Mouse (Mus musculus): ENCODE measurements at regions not wholly inside any gene's neighbourhood (a gene's known extent, or its start where the extent isn't known, plus 50 kb on each side); places are given as distances from the start of the nearest gene placed in this dataset.

DNA sequence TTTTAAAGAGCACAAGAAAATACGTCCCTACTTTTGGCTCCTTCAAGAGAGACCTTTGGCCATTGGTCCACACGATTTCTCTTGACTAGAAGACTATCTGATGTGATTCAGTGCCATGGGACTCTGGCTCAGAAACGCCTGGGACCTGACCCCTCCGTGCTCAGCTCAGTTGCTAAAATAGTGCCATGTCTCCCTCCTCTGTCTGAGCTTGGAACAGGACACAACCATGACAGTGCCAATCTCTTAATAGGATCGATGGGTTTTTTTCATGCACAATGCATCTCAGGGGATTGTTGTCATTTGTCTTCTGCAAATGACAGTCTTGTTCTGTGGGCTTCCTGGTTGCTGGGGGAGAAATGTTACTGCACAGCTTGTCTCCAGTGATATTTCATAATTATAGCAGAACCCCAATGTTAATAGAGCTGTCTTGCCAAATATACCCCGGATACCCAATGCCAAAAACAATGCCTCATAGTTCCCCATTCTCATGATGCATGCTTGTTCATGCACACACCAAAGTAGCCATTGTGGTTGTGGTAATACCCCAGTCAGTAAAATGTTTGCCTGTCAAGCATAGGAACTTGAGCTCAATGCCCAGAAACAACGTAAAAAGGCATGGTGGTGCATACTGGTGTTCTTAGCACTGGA is 216.7 kb upstream of the Ercc4 start:
- H3K27me3 ChIP-seq, result no peaks in the 10 kb centered on the region
- no peaks in the 10 kb centered on the region for H3K4me1 ChIP-seq
- H3K36me3 ChIP-seq, result no peaks in the 10 kb centered on the region
- no peak overlapping the region for H3K27ac ChIP-seq
- WGBS, result 82% methylated on average over 7 of the region's 7 CpGs
- no peak overlapping the region for H3K9ac ChIP-seq
- no peak overlapping the region for H3K4me2 ChIP-seq
- H3K4me3 ChIP-seq (replicated peaks), result no peak overlapping the region
- ATAC-seq (replicated peaks; ENCODE audit: low FRiP score), result no peak
- no peaks in the 10 kb centered on the region for H3K9me3 ChIP-seq (replicated peaks)

- ATAC-seq (replicated peaks; ENCODE audit: low FRiP score), result no peak
- no peaks in the 10 kb centered on the region for H3K9me3 ChIP-seq (replicated peaks)
- no peaks in the 10 kb centered on the region for H3K36me3 ChIP-seq
Observed at GRCm38 (mm10) chr16:12897267-12897666, 212.2 kb upstream of the Ercc4 start.

DNA sequence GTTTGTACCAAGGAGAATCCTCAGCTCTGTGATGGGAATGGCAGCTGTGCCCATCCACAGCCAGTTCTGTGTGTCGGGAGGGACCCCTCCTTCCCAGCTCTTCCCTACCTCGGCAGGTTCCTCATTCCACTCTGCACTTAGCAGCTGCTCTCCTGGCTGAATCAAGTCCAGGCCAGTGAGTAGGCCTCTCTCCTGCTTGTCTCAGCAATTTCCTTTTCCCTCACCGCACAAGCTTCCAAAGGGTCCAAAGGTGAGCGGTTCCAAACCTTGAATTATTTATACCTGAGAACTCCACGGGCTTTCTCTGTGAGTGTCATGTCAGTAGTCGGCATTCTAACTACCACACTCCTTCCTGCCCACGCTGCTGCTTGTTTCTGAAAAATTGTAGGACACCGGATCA is 208.8 kb upstream of the Ercc4 start:
- no peak overlapping the region for H3K4me3 ChIP-seq (replicated peaks)
- no peak overlapping the region for H3K4me2 ChIP-seq
- no peaks in the 10 kb centered on the region for H3K9me3 ChIP-seq (replicated peaks)
- H3K27ac ChIP-seq, result no peak overlapping the region
- no peaks in the 10 kb centered on the region for H3K36me3 ChIP-seq
- H3K9ac ChIP-seq, result no peak overlapping the region
- ATAC-seq (replicated peaks; ENCODE audit: low FRiP score), result no peak
- H3K27me3 ChIP-seq, result no peaks in the 10 kb centered on the region
- 76% methylated on average over 8 of the region's 8 CpGs for WGBS
- H3K4me1 ChIP-seq, result no peaks in the 10 kb centered on the region

More at GRCm38 (mm10) chr16:12897267-12897666, 212.2 kb upstream of the Ercc4 start:
- H3K4me1 ChIP-seq, result no peaks in the 10 kb centered on the region
- no peaks in the 10 kb centered on the region for H3K27me3 ChIP-seq
- no peak overlapping the region for H3K4me3 ChIP-seq (replicated peaks)
- H3K4me2 ChIP-seq, result no peak overlapping the region
- WGBS, result 91% methylated on average over 1 of the region's 1 CpGs
- H3K27ac ChIP-seq, result no peak overlapping the region
- no peak overlapping the region for H3K9ac ChIP-seq

GRCm38 (mm10) chr16:12901096-12901995 is 208.1 kb upstream of the Ercc4 start:
- ATAC-seq (replicated peaks; ENCODE audit: low FRiP score), result no peak
- Histone ChIP-seq H3K4me3 (replicated peaks) (no peak overlapping the region), H3K9ac (no peak overlapping the region), H3K27ac (no peak overlapping the region), H3K4me2 (no peak overlapping the region), H3K4me1 (no peaks in the 10 kb centered on the region), H3K27me3 (no peaks in the 10 kb centered on the region), H3K36me3 (no peaks in the 10 kb centered on the region), H3K9me3 (replicated peaks) (no peaks in the 10 kb centered on the region)
- WGBS, result 72% methylated on average over 9 of the region's 9 CpGs

- Histone ChIP-seq H3K9ac (no peak overlapping the region), H3K9me3 (replicated peaks) (no peaks in the 10 kb centered on the region), H3K4me1 (no peaks in the 10 kb centered on the region), H3K27me3 (no peaks in the 10 kb centered on the region), H3K4me3 (replicated peaks) (no peak overlapping the region), H3K4me2 (no peak overlapping the region), H3K27ac (no peak overlapping the region), H3K36me3 (no peaks in the 10 kb centered on the region)
- ATAC-seq (replicated peaks; ENCODE audit: low FRiP score), result no peak
Observed at GRCm38 (mm10) chr16:12901996-12902319, 207.5 kb upstream of the Ercc4 start.

GRCm38 (mm10) chr16:12903161-12903560 is 206.3 kb upstream of the Ercc4 start:
- 85% methylated on average over 2 of the region's 2 CpGs for WGBS
- no peaks in the 10 kb centered on the region for H3K9me3 ChIP-seq (replicated peaks)
- no peaks in the 10 kb centered on the region for H3K36me3 ChIP-seq
- H3K27ac ChIP-seq, result no peak overlapping the region
- no peak overlapping the region for H3K4me3 ChIP-seq (replicated peaks)
- no peak overlapping the region for H3K4me2 ChIP-seq
- H3K27me3 ChIP-seq, result no peaks in the 10 kb centered on the region
- no peaks in the 10 kb centered on the region for H3K4me1 ChIP-seq
- no peak for ATAC-seq (replicated peaks; ENCODE audit: low FRiP score)
- H3K9ac ChIP-seq, result no peak overlapping the region

- no peaks in the 10 kb centered on the region for H3K4me1 ChIP-seq
- 53% methylated on average over 1 of the region's 1 CpGs for WGBS
- H3K4me2 ChIP-seq, result no peak overlapping the region
- H3K4me3 ChIP-seq (replicated peaks), result no peak overlapping the region
- no peaks in the 10 kb centered on the region for H3K27me3 ChIP-seq
- H3K27ac ChIP-seq, result no peak overlapping the region
- no peaks in the 10 kb centered on the region for H3K36me3 ChIP-seq
- H3K9me3 ChIP-seq (replicated peaks), result no peaks in the 10 kb centered on the region
- H3K9ac ChIP-seq, result no peak overlapping the region
- no peak for ATAC-seq (replicated peaks; ENCODE audit: low FRiP score)
Observed at GRCm38 (mm10) chr16:12904937-12905336, 204.5 kb upstream of the Ercc4 start.

GRCm38 (mm10) chr16:12924668-12925067 is 184.8 kb upstream of the Ercc4 start:
- no peak overlapping the region for H3K9ac ChIP-seq
- H3K9me3 ChIP-seq (replicated peaks), result no peaks in the 10 kb centered on the region
- 91% methylated on average over 6 of the region's 6 CpGs for WGBS
- H3K4me3 ChIP-seq (replicated peaks), result no peak overlapping the region
- H3K36me3 ChIP-seq, result no peaks in the 10 kb centered on the region
- no peaks in the 10 kb centered on the region for H3K4me1 ChIP-seq
- ATAC-seq (replicated peaks; ENCODE audit: low FRiP score), result no peak
- no peaks in the 10 kb centered on the region for H3K27me3 ChIP-seq
- no peak overlapping the region for H3K27ac ChIP-seq
- no peak overlapping the region for H3K4me2 ChIP-seq

DNA sequence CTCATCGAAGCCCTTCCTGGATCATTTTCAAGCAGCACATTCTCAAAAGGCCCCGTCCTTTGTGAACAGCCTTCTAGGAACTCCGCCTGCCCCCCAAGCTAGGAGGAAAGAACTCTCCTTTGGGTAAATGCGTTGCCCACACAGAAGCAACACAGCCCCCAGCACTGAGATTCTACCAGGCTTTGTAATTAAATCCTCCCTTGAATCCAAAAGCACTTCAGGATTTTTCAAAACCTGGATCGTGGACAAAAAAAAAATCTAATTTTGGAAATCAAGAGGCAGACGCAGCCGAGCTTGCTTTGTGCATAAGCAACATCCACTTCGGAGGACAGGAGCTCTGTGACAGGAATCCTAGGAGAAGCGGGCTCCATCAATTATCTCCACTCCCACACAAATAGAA is 183.6 kb upstream of the Ercc4 start:
- WGBS, result 89% methylated on average over 9 of the region's 9 CpGs
- Histone ChIP-seq H3K4me1 (no peaks in the 10 kb centered on the region), H3K27me3 (no peaks in the 10 kb centered on the region), H3K27ac (no peak overlapping the region), H3K36me3 (no peaks in the 10 kb centered on the region), H3K4me2 (no peak overlapping the region), H3K4me3 (replicated peaks) (no peak overlapping the region), H3K9me3 (replicated peaks) (no peaks in the 10 kb centered on the region), H3K9ac (no peak overlapping the region)
- no peak for ATAC-seq (replicated peaks; ENCODE audit: low FRiP score)

GRCm38 (mm10) chr16:12931111-12931510 is 178.4 kb upstream of the Ercc4 start:
- no peak for ATAC-seq (replicated peaks; ENCODE audit: low FRiP score)
- Histone ChIP-seq H3K9me3 (replicated peaks) (no peaks in the 10 kb centered on the region), H3K36me3 (no peaks in the 10 kb centered on the region), H3K27me3 (no peaks in the 10 kb centered on the region), H3K9ac (no peak overlapping the region), H3K27ac (no peak overlapping the region), H3K4me3 (replicated peaks) (no peak overlapping the region), H3K4me2 (no peak overlapping the region), H3K4me1 (no peaks in the 10 kb centered on the region)
- WGBS, result 79% methylated on average over 6 of the region's 6 CpGs

DNA sequence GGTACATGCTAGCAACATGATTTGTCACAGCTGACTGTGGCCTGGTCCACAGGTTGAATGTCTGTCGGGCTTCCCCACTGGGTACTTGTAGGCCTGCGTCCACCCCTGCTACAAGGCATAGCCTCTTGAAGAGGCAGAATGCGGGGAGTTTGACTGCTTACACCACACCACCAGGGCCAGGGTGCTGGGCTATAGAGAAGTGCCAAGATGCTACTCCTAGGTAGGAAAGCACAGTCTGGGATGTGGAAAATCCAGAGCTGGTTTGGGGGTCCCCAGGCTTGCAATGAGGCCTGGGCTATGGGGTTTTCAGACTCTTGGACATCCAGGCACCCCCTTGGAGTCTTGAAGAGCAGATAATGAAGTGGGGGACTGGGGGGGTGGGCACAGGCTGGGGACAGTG is 176.5 kb upstream of the Ercc4 start:
- 80% methylated on average over 3 of the region's 3 CpGs for WGBS

DNA sequence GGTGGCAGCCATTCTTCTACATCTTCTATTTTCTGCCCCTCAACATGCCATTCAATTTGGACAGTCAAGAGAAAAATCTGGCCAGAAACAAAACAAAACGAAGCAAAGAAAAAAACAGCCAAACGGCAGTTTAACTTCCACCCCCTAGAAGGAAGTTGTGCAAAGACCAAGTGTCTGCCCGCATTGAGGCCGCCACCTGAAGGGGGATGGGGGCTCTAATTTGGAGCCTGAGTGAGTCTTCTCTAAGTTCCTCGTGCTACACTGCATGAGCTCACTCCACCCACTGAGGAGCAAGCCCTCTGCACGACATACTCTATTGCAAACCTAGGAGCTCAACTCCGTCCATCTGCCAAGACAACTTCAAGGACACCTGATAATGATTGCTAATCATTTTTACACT is 174.9 kb upstream of the Ercc4 start:
- Histone ChIP-seq H3K9me3 (replicated peaks) (no peaks in the 10 kb centered on the region), H3K27me3 (no peaks in the 10 kb centered on the region), H3K4me2 (no peak overlapping the region), H3K27ac (no peak overlapping the region), H3K4me3 (replicated peaks) (no peak overlapping the region), H3K4me1 (no peaks in the 10 kb centered on the region), H3K36me3 (no peaks in the 10 kb centered on the region), H3K9ac (no peak overlapping the region)
- no peak for ATAC-seq (replicated peaks; ENCODE audit: low FRiP score)
- WGBS, result 81% methylated on average over 7 of the region's 7 CpGs

More for the DNA sequence above, 176.5 kb upstream of the Ercc4 start:
- Histone ChIP-seq H3K27ac (no peak overlapping the region), H3K4me2 (no peak overlapping the region), H3K9me3 (replicated peaks) (no peaks in the 10 kb centered on the region), H3K36me3 (no peaks in the 10 kb centered on the region), H3K27me3 (no peaks in the 10 kb centered on the region), H3K4me3 (replicated peaks) (no peak overlapping the region), H3K9ac (no peak overlapping the region), H3K4me1 (no peaks in the 10 kb centered on the region)
- ATAC-seq (replicated peaks; ENCODE audit: low FRiP score), result no peak

Data from kidney, embryonic 15.5 days (tissue).